Mouse (Mus musculus) bone marrow, adult 2 months (tissue): ENCODE measurements at regions not wholly inside any gene's neighbourhood (a gene's known extent, or its start where the extent isn't known, plus 50 kb on each side); places are given as distances from the start of the nearest gene placed in this dataset.

Experiments used
- CTCF ChIP-seq: fragments of 200-500 bp; IDR thresholded peaks from 2 replicates; pipeline ENCODE4 v1.5.1; 2011; ENCODE audit warnings: low read length, control low read depth; ENCODE audit not compliant: control insufficient read depth, insufficient read depth
- POLR2A ChIP-seq: fragments of 200-500 bp; IDR thresholded peaks from 2 replicates; pipeline ENCODE4 v1.6.1; 2011; ENCODE audit warnings: low read depth, mild to moderate bottlenecking, control low read depth, low read length, borderline replicate concordance; ENCODE audit not compliant: control insufficient read depth

DNA sequence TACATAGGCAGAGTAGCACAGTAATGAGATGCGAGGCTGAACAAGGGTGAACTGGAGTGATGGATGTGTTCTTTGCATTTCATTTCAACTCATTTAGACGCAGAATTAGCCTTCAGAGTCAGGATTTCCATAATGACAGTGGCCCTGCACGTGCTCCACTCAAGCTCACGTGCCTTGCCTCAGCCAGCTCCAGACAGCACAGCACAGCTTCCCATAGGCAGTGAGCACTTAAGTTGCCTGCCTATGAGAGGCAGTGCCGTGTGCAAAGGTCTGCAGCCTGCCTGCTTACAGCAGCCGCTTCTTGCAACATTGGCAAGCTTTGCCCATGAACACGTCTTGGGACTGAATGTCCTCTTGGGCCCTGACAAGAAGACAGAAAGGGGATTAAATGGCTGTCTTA is 54.0 kb upstream of the Cpeb4 start:
- no peak for TF ChIP-seq POLR2A
- TF ChIP-seq CTCF, result no peak
